Mouse (Mus musculus) small intestine, adult 2 months (tissue): ENCODE measurements around the gene Aff1.

Experiments used
- CTCF ChIP-seq: fragments of 200-500 bp; IDR thresholded peaks from 2 replicates; pipeline ENCODE4 v1.5.1; 2012; ENCODE audit warnings: low read depth, mild to moderate bottlenecking, control low read depth, inconsistent platforms, low read length, moderate library complexity, mixed read lengths; ENCODE audit not compliant: insufficient replicate concordance, insufficient read length; ENCODE audit errors: extremely low read depth
- POLR2A ChIP-seq: fragments of 200-500 bp; IDR thresholded peaks from 2 replicates; pipeline ENCODE4 v1.6.1; 2012; ENCODE audit warnings: low read depth, mild to moderate bottlenecking, control low read depth, inconsistent platforms, low read length, moderate library complexity

GRCm38 (mm10) chr5:103692531-103693040 lies 412 bp downstream of the Aff1 start:
- TF ChIP-seq CTCF (no peak), POLR2A (no peak)
